Mouse (Mus musculus) frontal cortex, postnatal 10 days (tissue): ENCODE results near the gene Scamp5.

Experiments
- DNase-seq, 2 experiments: peaks; one replicate each; pipeline ENCODE4 v3.0.0; 2022; ENCODE audit warnings: low spot score in 2 of 2, mixed read lengths in 1 of 2

Scamp5 gene

DNA sequence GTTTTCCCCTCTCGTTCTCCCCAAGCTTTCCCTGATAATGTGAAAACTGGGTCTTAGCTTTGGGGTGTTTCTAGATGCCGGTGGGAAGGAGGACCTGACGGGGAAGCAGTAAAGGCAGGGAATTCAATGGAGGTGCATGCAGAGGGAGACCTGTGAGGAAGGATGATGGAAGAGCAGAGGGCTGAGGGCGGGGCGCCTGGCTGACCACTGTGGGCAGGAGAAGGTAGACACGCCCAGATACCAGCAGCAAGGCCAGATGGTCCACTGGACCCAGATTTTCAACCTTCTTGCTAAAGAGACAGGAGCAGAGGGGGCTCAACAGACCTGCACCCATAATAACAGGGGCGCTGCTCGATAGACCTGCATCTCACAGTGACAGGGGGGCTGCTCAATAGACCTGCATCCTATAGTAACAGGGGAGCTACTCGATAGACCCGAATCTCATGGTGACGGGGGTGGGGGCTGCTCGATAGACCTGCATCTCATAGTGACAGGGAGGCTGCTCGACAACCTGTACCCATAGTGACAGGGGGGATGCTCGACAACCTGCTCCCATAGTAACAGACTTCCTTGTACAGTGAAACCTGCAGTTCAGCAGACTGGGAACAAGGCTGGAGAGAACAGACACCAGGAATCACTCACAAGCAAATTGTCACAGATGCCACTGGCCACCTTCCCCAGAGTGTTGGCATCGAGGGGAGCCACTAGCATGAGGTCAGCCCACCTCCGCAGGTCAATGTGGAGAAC, 48.2 kb downstream of the Scamp5 start:
- no peak for DNase-seq

DNA sequence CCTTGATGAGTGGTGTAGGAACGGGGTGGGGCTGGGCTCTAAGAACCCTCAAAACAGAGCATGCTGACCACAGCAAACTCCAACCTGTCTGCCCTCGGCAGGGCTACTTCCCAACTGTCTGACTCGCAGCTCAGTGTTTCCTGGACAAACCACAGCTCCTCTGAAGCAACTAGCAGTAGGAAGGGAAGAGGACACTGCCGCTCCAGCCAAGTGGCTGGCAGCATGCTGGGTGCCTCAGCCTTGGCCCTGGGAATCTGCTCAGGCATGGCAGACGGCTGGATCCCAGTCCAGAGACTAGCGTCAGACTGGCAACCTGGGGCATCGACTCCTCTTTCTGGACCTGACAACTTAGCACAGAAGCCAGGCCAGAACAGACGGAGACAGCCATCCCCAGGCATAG, 50.5 kb downstream of the Scamp5 start:
- DNase-seq, result no peak

DNA sequence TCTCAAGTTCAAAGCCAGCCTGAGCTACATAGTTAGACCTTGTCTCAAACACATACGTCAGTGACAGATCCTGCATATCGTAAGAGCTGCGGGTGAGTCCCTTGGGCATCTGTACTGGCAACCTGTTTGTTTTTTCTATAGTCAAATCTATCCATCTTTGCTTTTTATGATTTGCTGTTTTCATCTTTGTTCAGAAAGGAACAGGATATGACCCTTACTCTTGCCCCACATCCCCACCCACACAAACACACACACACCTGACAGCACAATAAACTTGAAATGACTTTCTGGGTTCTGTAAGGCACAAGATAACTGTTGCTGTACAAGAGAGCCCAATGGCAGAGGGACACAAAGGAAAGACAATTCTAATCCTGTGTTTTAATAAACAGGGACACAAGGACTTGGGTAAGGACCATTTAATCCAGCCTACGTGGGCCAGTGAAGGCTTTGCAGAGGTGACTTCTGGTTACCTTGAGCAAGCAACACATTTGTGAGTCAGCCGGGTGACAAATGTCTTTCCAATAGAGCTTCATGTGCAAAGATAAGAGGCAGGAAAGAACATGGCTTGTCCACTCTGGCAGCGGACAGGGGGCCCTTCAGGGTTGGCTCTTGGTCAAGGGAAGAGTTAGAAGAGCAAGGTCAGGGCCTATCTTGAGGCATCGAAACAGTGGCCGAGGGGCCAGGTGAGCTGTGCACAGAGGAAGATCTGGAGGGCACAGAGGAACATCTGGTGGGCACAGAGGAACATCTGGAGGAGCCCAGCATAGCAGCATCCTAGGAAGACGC, 60.5 kb downstream of the Scamp5 start:
- DNase-seq, result no peak

DNA sequence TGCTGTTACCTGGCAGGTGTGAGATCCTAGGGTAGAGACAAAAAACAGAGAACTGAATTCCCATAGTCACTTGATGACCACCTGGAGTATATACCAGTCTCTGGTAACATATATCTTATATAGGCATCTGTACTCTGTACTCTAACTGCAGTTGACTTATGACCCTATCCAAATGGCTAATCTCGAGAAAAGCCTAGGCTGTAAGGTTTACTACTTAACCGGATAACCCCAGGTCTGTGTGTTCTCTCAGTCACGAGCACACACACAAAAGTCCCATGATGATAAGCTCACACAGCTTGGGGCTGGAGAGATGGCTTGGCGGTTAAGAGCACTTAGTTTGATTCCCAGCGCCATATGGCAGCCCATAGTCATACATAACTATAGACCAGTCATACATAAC, 61.5 kb downstream of the Scamp5 start:
- no peak for DNase-seq

DNA sequence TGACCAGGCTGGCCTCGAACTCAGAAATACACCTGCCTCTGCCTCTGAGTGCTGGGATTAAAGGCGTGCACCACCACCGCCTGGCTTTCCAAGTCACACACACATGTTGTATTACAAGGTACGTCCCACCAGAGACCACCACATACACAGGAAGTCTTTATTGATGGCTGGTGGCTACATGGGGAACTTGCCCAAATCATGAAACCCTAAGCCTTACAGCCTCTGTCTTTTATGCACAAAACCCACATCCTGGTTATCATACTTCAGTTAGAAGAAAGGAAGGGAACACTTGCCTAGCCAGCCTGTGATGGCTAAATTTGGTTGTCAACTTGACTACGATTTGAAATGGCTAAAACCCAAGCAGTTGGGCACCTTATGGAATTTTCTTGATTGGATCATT, 63.8 kb downstream of the Scamp5 start:
- DNase-seq, result no peak

DNA sequence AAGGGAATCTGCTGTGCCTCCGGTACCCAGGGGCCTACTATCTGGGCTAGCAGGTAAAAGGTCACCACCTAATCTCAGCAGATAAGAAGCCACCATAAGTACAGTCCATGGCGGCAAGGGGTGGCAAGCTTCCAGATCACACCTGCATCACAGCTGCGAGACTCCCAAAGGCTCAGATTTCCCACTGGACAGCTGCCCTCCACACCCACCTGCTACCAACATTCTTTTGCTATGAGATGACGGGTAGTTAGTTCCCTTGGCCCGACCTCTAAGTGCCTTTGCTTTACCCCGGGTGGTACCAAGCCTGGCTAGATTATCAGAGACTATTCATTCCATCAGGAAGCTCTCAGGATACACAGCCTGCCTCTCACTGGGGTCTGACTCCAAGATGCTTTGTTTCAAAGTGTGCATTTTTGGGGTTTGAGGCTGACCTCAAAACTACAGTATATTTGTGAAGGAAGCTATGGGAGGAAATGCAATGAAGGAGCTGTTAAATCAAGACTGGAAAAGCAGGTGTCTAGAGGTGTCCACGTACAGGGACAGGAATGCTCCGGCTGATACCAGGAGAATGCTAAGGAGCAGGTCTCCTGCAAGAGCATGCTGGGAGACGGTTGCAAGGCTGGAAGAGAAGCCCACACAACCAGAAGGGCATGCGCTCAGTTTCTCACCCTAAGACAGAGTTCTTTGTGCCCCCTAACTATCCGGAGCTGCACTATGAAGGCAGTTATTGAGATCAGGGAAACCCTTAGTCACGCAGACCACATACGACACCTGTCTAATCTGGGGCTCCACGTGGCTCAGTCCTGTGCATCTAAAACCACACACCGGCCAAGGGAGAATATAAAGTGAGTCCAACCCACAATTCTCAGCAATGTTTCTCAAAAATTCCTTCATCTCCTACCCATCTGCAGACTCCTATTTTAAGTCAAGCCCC, 65.3 kb downstream of the Scamp5 start:
- no peak for DNase-seq

DNA sequence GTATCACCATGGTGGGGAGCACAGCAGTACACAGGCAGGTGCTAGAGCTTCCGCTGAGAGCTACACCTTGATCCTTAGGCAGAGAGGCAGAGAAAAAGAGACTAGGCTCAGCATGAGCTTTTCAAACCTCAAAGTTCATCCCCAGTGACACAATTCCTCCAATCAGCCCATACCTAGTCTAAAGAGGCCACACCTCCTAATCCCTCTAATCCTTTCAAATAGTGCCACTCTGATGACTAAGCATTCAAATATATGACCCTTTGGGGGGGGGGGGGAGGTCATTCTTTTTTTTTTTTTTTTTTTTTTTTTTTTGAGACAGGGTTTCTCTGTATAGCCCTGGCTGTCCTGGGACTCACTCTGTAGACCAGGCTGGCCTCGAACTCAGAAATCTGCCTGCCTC, 69.1 kb downstream of the Scamp5 start:
- DNase-seq, result no peak

DNA sequence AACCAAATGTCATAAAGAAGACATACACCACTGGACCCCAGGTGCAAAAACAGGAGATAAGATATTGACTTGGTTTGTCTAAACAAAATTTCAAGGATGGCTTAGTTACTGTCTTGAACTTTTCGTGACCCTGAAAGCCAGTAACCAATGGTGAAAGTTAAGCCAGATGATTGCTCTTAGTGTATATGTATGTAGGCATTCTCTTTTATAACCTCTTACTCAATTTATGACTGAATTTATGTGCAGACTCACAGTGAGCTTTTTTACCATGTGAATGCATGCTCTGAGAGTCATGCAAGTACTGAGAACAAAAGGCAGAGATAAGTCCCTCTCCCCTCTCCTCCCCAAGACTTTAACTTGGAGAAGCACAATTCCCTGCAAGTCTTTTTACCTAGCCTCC, 75.0 kb downstream of the Scamp5 start:
- DNase-seq, result no peak
